Mouse (Mus musculus) c-Kit-positive CD71-positive TER-119-positive erythroid progenitor cells, embryonic 14.5 days (primary cell): ENCODE measurements around the gene Armh3.
"Not testable (repeated sequence)": the region's sequence is repeated elsewhere in the genome, so short reads cannot be mapped to it uniquely, and the experiment has no call there.

Experiments
- DNase-seq: peaks from one replicate; pipeline ENCODE4 v3.0.0-alpha.2; 2013; ENCODE audit warnings: low spot score

Armh3 gene

GRCm38 (mm10) chr19:46033911-46034310, 35.6 kb upstream of the Armh3 start:
- DNase-seq: no peak

GRCm38 (mm10) chr19:46032731-46033510, 34.6 kb upstream of the Armh3 start:
- no peak for DNase-seq

GRCm38 (mm10) chr19:46031689-46032432, 33.6 kb upstream of the Armh3 start:
- no peak for DNase-seq

DNA sequence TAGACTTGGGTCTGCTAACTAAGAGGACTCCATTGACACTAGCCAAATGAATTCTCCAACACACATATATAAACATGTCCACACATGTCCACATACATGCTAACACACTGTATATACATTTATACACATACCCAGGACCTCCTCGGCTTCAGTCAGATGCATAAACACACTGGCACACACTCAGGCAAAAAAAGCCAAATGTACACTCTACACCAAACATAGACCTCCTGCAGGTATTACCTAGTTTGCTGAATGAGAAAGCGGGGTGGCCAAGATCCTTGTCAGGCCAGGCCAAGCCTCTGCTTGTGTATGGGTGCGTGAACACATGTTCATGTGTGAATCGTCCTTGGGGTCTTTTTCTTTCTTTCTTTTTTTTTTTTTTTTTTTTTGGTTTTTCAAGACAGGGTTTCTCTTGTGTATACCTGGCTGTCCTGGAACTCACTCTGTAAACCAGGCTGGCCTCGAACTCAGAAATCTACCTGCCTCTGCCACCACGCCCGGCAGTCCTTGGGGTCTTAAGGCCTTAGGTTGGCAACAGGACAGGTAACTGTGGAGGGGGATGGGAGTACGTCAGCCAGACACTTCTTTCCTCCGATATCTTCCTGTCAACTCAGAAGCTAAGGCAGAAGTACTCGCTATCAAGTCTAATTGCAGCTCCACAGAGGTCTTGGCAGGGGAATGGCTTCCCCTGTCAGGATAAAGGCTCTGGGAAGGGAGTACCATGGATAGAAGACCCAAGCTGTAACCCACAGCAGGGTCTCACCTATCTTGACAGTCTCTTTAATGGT, 32.1 kb upstream of the Armh3 start:
- no peak for DNase-seq

DNA sequence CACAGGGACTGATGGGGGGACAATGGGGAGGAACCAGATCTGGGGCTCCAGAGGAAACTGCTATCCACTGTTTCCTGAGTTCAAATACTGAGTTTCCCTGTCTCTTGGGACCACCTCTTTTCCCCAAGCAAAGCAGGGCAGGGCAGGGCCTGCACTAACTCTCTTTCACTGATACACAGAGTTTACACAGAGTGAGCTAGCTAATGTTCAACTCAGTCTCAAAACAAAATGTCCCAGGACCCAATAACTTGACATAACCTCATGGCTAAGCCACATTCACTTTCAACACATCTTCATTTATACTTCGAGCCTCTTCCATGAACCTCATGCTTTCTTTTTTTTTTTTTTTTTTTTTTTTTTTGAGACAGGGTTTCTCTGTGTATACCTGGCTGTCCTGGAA, 31.4 kb upstream of the Armh3 start:
- DNase-seq: no peak

GRCm38 (mm10) chr19:46028747-46029320, 30.5 kb upstream of the Armh3 start:
- no peak for DNase-seq

- DNase-seq: no peak
Observed at GRCm38 (mm10) chr19:46026567-46026966, 28.3 kb upstream of the Armh3 start.

DNA sequence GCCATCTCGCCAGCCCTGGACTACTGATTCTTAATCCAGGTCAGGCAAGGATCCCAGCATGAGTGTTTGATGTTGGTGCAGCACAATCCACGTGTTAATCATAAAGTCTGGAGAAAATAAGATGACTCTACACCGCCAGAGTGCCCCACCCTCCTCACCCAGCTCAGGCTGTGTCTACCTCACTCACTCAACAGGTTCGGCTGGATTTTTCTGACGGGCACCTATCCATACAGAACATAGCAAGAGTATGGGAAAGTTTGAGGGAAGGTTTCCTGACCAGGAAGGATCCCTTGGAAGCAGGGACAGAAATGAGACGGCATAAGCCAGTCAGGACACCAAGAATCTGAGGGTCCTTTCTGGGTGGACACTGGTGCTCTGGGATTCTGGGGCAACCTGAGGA, 26.7 kb upstream of the Armh3 start:
- no peak for DNase-seq

DNA sequence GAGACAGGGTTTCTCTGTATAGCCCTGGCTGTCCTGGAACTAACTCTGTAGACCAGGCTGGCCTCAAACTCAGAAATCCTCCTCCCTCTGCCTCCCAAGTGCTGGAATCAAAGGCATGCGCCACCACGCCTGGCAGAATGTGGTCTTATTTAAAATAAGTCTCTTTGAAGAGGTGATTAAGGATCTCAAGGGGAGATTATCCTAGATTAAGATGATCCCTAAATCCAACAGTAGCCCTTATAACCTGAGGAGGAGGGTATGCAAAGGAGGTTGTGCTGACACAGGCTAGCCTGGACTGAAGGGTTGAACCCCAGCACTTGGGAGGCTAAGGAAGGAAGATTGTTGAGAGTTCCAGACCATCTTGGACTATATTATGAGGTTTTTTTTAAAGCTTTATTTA, 17.7 kb upstream of the Armh3 start:
- DNase-seq: no peak

- peak; percentile 82 for DNase-seq
Observed at GRCm38 (mm10) chr19:46014572-46015178, 16.4 kb upstream of the Armh3 start.

DNA sequence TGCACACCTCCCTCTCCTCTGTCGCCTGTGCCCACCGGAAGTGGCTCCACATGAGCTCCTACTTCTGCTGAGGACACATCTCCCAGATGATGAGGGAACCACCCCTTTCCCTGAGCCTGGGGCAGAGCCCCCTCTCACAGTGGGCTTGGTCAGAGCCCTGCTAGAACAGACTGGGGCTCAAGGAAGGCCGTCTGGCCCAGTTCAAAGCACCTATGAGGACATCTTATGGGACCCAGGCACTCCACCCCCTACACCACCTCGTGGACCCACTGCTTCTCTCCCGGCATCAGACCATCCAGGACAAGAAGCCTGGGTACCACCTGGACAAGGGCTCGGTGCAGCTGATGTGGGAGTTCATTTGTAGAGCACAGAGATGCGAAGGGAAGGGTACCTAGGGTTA, 7.4 kb upstream of the Armh3 start:
- DNase-seq: no peak

DNA sequence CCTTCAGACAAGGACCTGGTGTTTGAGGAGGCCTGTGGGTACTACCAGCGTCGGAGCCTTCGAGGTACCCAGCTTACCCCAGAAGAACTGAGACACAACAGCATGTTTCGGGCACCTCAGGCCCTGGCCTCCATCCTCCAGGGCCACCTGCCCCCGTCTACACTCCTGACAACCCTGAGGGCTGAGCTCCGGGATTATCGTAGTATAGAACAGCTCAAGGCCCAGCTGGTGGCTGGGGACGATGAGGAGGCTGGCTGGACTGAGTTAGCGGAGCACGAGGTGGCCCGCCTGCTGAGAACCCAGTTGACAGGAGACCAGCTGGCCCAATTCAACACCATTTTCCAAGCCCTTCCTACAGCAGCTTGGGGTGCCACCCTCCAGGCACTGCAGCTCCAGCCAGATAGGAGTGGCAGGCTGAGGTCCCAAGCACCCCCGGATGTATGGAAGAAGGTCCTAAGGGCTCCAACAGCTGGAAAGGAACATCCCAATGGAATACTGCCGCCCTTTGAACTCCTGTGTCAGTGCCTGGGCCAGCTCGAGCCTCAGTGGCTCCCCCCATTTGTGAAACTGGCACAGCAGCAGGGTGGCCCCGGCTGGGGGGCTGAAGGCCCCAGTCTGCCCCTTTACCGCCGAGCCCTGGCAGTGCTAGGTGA, 6.7 kb upstream of the Armh3 start:
- DNase-seq: no peak

DNA sequence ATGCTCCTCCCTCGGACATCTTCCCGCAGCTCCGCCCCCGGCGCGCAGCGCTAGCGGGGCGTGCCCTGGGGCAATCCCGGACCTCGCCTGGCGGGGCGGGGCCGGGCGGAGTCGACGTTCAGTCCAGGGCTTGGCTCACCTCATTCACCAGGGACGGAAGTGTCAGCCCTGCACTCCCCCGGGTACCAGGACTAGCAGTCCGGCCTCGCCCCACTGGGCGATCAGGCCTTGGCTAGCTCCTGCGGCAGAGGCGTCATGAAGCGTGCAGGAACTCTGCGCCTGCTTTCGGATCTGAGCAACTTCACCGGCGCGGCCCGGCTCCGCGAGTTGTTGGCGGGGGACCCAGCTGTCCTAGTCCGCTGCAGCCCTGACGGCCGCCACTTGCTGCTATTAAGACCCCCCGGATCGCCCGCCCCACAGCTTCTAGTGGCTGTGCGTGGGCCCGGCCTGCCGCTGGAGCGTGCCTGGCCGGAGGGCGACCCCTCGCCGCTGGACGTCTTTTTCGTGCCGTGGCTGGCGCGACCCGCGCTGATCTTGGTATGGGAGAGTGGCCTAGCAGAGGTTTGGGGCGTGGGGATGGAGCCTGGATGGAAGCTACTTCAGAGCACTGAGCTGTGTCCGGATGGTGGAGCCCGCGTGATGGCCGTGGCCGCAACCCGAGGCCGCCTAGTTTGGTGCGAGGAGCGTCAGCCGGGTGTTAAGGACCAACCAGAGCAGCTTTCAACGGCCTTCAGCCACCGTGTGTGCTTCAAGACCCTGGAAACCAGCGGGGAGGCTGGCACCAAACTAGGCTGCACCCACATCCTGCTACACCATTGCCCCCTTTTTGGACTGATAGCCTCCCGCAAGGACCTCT, 5.3 kb upstream of the Armh3 start, which contains the start of gene Hps6:
Hps6 (plus strand) TSS at position 138 of the 856 bp plus-strand sequence.
- DNase-seq: peak; percentile 79

DNA sequence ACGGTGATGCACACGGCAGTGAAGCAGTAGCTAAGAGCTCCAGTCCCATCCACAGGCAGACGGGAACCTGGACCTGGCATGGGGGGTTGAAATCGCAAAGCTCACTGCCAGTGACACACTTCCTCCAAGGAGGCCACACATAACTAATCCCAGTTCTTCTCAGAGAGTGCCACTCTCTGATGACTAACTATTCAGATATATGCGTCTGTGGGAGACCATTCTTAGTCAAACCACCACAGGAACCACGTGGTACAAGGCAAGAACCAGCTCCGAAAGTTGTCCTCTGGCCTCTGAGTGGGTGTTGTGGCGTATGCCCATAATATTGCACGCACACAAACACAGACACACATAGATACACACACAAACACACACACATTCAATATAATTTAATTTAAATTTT, 4.0 kb upstream of the Armh3 start:
- no peak for DNase-seq

DNA sequence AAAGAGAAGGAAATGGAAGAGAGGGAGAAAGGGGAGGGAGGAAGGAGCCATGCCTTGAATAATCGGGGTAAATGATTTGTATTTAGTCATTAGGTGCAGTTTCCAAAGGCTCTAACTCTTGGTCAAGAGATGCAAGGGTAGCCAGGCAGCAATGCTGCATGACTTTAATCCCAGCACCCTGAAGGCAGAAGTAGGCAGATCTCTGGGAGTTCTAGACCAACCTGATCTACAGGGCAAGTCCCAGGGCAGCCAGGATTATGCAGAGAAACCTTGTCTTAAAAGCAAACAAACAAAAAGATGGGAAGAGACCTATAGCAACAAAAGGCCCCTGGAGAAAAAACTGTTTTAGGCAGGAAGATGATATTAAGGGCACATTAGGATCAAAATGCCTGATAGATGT, 1.1 kb upstream of the Armh3 start:
- no peak for DNase-seq

DNA sequence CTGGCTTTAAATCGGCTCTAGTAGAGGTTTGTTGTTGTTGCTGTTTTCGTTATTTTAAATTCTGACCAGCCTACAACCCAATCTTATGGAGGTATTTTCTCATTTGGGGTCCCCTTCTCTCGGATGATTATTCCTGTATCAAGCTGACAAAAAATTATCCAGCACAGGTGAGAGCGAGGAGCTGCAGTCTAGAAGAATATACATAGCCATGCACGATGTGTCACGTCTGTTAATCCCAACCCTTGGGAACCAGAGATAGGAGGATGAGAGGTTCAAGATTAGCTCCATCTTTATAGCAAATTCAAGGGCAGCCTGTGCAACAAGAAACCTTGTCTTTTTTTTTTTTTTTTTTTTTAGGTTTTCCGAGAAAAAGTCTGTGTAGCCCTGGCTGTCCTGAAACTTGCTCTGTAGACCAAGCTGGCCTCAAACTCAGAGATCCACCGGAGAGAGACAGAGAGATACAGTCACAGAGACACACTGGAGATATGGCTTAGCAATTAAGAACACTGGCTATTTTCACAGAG, 468 bp upstream of the Armh3 start:
- no peak for DNase-seq

DNA sequence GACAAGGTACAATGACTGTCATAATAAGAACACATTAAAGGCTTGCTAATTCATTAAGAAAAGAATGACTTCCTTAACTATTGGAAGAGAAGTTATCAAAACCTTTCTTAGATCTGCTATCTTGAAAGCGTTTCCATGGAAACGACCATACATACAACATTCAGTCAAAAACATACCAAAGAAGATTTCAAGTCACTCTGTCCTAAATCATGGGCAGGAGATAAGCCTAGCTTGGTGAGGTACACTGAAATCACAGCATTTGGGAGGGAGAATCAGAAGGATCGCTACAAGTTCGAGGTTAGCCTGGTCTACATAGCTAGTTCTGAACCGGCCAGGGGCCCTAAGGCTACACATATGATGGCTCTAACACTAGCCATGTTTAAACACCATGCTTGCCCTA, 923 bp downstream of the Armh3 start:
- peak; percentile 7 for DNase-seq

DNA sequence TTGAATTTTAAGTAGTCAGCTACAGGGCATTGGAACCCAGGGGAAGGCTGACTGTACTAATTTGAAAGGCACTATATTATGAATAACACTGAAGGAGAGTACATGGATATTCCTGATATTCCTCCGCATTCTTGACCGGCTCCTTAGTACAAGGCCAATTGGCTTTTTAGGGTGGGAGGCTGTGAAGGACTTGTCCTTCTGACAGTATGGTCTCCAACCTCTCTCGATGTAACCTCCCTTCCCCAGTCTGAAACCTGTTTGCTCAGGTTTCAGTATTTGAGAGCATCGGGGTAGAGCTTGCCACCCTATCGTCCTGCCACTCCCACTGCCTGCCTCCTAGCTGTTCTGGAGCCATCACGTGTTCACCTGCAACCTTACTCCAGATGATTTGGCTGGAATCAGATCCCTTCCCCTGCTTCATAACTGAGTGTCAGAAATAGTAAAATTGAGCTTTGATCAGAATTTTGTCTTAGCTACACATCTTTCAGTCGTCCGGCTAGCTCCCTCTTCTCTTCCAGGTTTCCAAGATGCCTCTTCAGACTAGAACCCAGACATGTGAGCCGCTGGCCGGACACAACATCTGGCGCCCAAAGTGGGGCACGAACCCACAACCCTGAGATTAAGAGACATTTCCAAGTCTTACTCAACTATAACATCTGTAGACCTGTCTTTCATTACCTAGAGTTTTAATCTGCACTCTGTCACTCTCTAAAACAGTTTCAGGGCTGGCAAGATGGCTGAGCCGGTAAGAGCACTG, 4.1 kb downstream of the Armh3 start:
- no peak for DNase-seq

DNA sequence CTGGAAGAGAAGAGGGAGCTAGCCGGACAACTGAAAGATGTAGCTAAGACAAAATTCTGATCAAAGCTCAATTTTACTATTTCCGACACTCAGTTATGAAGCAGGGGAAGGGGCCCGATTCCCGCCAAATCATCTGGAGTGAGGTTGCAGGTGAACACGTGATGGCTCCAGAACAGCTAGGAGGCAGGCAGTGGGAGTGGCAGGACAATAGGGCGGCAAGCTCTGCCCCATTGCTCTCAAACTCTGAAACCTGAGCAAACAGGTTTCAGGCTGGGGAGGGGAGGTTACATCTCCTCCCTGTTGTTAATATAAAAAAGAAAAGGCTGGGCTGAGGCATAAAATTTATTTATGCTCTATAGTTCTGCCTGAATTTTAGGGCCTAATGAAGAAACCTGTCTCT, 4.8 kb downstream of the Armh3 start:
- not testable (repeated sequence) for DNase-seq
